Mouse (Mus musculus) forebrain, embryonic 16.5 days (tissue): ENCODE results near the gene Kit. TPM values are rescaled to one million over a fixed set of nuclear protein-coding genes. Genes with fewer than 3 reads are reported as not detected.

Experiments used
- ATAC-seq: fragments of 200-750 bp; cut with Nextera tagmentation; 2 replicates; pipeline ENCODE4 v1.8.0; 2017; ENCODE audit warnings: mild to moderate bottlenecking, moderate library complexity
- H3K27ac ChIP-seq: fragments of 300-500 bp; sonication (generic); 2 replicates; pipeline ENCODE4 v1.5.1; 2014; ENCODE audit warnings: low read length, control low read depth
- H3K27me3 ChIP-seq: fragments of 300-500 bp; sonication (generic); replicated peaks from 2 replicates; pipeline ENCODE4 v1.6.1; 2014; ENCODE audit warnings: low read length; ENCODE audit not compliant: control insufficient read depth, insufficient read depth
- H3K36me3 ChIP-seq: fragments of 300-500 bp; sonication (generic); 2 replicates; pipeline ENCODE4 v1.6.1; 2014; ENCODE audit not compliant: control insufficient read depth, insufficient read depth
- H3K4me1 ChIP-seq: fragments of 300-500 bp; sonication (generic); replicated peaks from 2 replicates; pipeline ENCODE4 v1.6.1; 2014; ENCODE audit warnings: low read length; ENCODE audit not compliant: control insufficient read depth, insufficient read depth
- H3K4me2 ChIP-seq: fragments of 300-500 bp; sonication (generic); 2 replicates; pipeline ENCODE4 v1.6.1; 2014; ENCODE audit warnings: mild to moderate bottlenecking, low read length, control low read depth
- H3K4me3 ChIP-seq: fragments of 300-500 bp; sonication (generic); replicated peaks from 2 replicates; pipeline ENCODE4 v1.5.1; 2014; ENCODE audit warnings: mild to moderate bottlenecking, low read length, control low read depth
- H3K9ac ChIP-seq: fragments of 300-500 bp; sonication (generic); replicated peaks from 2 replicates; pipeline ENCODE4 v1.6.1; 2014; ENCODE audit warnings: low read depth, low read length, control low read depth
- H3K9me3 ChIP-seq: fragments of 300-500 bp; sonication (generic); 2 replicates; pipeline ENCODE4 v1.6.1; 2016; ENCODE audit warnings: low read length; ENCODE audit not compliant: control insufficient read depth
- WGBS: fragments of 180-500 bp; shearing (Covaris S2); extraction: QIAGEN DNeasy Blood & Tissue Kit; methylation state at CpG from one replicate; pipeline ENCODE4 v1.1.7; 2014; 5-methylcytosine and 5-hydroxymethylcytosine counted together
- polyA plus RNA-seq: library from polyadenylated mRNA; unstranded; fragments of >200 nt; fragmentation: Nextera tagmentation; extraction: Ambion mirVana; gene quantifications from 2 replicates; pipeline ENCODE4 v1.2.1, GENCODE M21; 2015

The Kit gene
- polyA plus RNA-seq, 1 experiment from 2014 or later: 41.9 TPM

DNA sequence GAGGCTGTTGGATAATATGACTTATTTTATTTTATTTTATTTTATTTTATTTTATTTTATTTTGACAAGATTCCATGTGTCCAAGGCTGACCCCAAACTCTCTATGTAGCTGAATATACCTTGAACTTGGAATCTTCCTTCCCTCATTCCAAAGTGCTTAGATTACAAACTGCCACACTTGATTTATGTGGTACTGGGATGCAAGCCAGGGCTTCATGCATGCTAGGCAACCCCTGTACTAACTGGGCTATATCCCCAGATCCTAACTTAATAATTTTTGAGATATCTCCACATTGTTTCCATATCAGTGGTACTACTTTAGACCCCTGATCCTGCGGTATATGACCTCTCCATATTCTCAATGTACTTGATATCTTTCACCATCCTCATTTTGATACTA, 130.7 kb downstream of the Kit start:
- Histone ChIP-seq H3K4me2 (no peak overlapping the region), H3K27me3 (no peaks in the 10 kb centered on the region), H3K4me3 (no peak overlapping the region), H3K4me1 (no peaks in the 10 kb centered on the region), H3K27ac (no peak overlapping the region), H3K9ac (no peak overlapping the region), H3K36me3 (no peaks in the 10 kb centered on the region), H3K9me3 (no peaks in the 10 kb centered on the region)
- 94% methylated on average over 1 of the region's 1 CpGs for WGBS
- ATAC-seq: no peak
